Mouse (Mus musculus): Measurements from ENCODE around the gene Slc25a19.

- TF ChIP-seq CTCF (conservative IDR thresholded peaks at IDR 0.05; ENCODE audit: insufficient read depth, insufficient read length, low read depth, low read length) (no peak), POLR2A (IDR thresholded peaks at IDR 0.05; ENCODE audit: low read depth, low read length) (no peak)
Measured at GRCm38 (mm10) chr11:115582913-115583606, 45.0 kb downstream of the Slc25a19 start.

Data from kidney, adult 2 months (tissue).